ENCODE assay signal across 32 mouse cellular contexts in genomic region chr2:59545001-59545400, GRCm38 (mm10).
DNase-seq lines count a peak whose midpoint lies in the region; ATAC-seq lines count a peak whose summit lies in the region.
"Had no signal": no experiment of that assay in that cellular context is flagged by ENCODE, and none has a peak within 500 bp of the region (broad histone marks: within the 10 kb centered on the region; RNA-seq: fewer than 3 reads in every experiment).

No protein-coding gene starts in this region.

- WGBS in heart, embryonic 10.5 days, result 29% methylated on average over 7 of the region's 7 CpGs
- WGBS in lung, embryonic 16.5 days, result 23% methylated on average over 7 of the region's 7 CpGs

- H3K27ac ChIP-seq in heart, embryonic 10.5 days, result peak overlapping the region; percentile 76; the same call in 1 of the 2 replicates
- no peak overlapping the region for H3K27ac ChIP-seq in lung, embryonic 16.5 days (ENCODE audit: low read length)
- H3K27ac ChIP-seq: embryonic facial prominence, embryonic 12.5 days; forebrain, embryonic 13.5 days; gastrocnemius, adult 2 months; heart, embryonic 13.5 days; hindbrain, embryonic 13.5 days; limb, embryonic 15.5 days; liver, embryonic 14.5 days; lung, embryonic 15.5 days; midbrain, embryonic 15.5 days; neural tube, embryonic 13.5 days; stomach, embryonic 15.5 days had no signal

- no peak overlapping the region for H3K4me2 ChIP-seq in lung, embryonic 16.5 days (ENCODE audit: low read depth, low read length)
- H3K4me2 ChIP-seq: embryonic facial prominence, embryonic 12.5 days; forebrain, embryonic 13.5 days; hindbrain, embryonic 13.5 days; limb, embryonic 15.5 days; lung, embryonic 15.5 days; midbrain, embryonic 15.5 days; neural tube, embryonic 13.5 days; stomach, embryonic 15.5 days had no signal

- no peaks in the 10 kb centered on the region for H3K36me3 ChIP-seq in heart, embryonic 10.5 days
- no peaks in the 10 kb centered on the region for H3K36me3 ChIP-seq in lung, embryonic 16.5 days (ENCODE audit: control insufficient read depth, insufficient read depth, low read length)
- H3K36me3 ChIP-seq: embryonic facial prominence, embryonic 12.5 days; heart, embryonic 13.5 days; hindbrain, embryonic 13.5 days; limb, embryonic 15.5 days; lung, embryonic 15.5 days; midbrain, embryonic 15.5 days; neural tube, embryonic 13.5 days; stomach, embryonic 15.5 days had no signal

- no peak overlapping the region for H3K9ac ChIP-seq in lung, embryonic 16.5 days (ENCODE audit: low read length)
- H3K9ac ChIP-seq: embryonic facial prominence, embryonic 12.5 days; forebrain, embryonic 13.5 days; heart, embryonic 13.5 days; hindbrain, embryonic 13.5 days; limb, embryonic 15.5 days; liver, embryonic 14.5 days; lung, embryonic 15.5 days; midbrain, embryonic 15.5 days; neural tube, embryonic 13.5 days; stomach, embryonic 15.5 days had no signal

- H3K27me3 ChIP-seq in heart, embryonic 10.5 days (ENCODE audit: insufficient read depth, poor library complexity, severe bottlenecking), result no peaks in the 10 kb centered on the region
- H3K27me3 ChIP-seq in lung, embryonic 16.5 days (ENCODE audit: control insufficient read depth, insufficient read depth, low read depth, low read length), result no peaks in the 10 kb centered on the region
- H3K27me3 ChIP-seq: CH12.LX; embryonic facial prominence, embryonic 12.5 days; forebrain, embryonic 13.5 days; heart, embryonic 13.5 days; hindbrain, embryonic 13.5 days; limb, embryonic 15.5 days; lung, embryonic 15.5 days; stomach, embryonic 15.5 days had no signal

- peaks cover 19% of the 10 kb centered on the region for H3K4me1 ChIP-seq in heart, embryonic 10.5 days
- 0 out of 2 replicates have a peak, but pooled peaks cover 2% of the 10 kb centered on the region for H3K4me1 ChIP-seq in lung, embryonic 16.5 days (replicated peaks; ENCODE audit: control insufficient read depth, insufficient read depth, low read length)

- no peak overlapping the region for H3K4me3 ChIP-seq in heart, embryonic 10.5 days
- H3K4me3 ChIP-seq in lung, embryonic 16.5 days (ENCODE audit: low read length), result no peak overlapping the region
- H3K4me3 ChIP-seq: embryonic facial prominence, embryonic 12.5 days; erythroblast, embryonic 14.5 days; forebrain, embryonic 13.5 days; gastrocnemius, adult 2 months; heart, embryonic 13.5 days; hindbrain, embryonic 13.5 days; limb, embryonic 15.5 days; lung, embryonic 15.5 days; midbrain, embryonic 15.5 days; myocyte; neural tube, embryonic 13.5 days; stomach, embryonic 15.5 days had no signal

- H3K9me3 ChIP-seq in heart, embryonic 10.5 days, result no peaks in the 10 kb centered on the region
- H3K9me3 ChIP-seq in lung, embryonic 16.5 days (ENCODE audit: control insufficient read depth, low read length), result no peaks in the 10 kb centered on the region
- H3K9me3 ChIP-seq: embryonic facial prominence, embryonic 12.5 days; forebrain, embryonic 13.5 days; heart, embryonic 13.5 days; hindbrain, embryonic 13.5 days; limb, embryonic 15.5 days; lung, embryonic 15.5 days; midbrain, embryonic 15.5 days; neural tube, embryonic 13.5 days; stomach, embryonic 15.5 days had no signal

- no peak for DNase-seq in heart, embryonic 10.5 days (ENCODE audit: low spot score)
- no peak for DNase-seq in heart, postnatal 36 days
- DNase-seq in lung, postnatal 14 days, result no peak
- peak; percentile 59 for DNase-seq in embryo, embryonic 10.5 days (ENCODE audit: low spot score)
- peak; percentile 59 for DNase-seq in retina, embryonic 14.5 days (ENCODE audit: low spot score)
- DNase-seq in right cerebral cortex, postnatal 10 days (ENCODE audit: low spot score in 2 of 2), result no peak
- DNase-seq: adrenal gland, adult 8-10 months; B cell, adult 2 months; cerebellum, adult 2 months; cerebellum, postnatal 25 days; gastrocnemius, adult 2 months; heart, postnatal 14 days; kidney, adult 8-10 months; kidney, postnatal 36 days; layer of hippocampus, postnatal 36 days; right cerebral cortex, adult 18-20 months; thymus, postnatal 25 days had no signal

- intact Hi-C loops in heart, postnatal 36 days (cut with DNase I), result no loop called here

- ATAC-seq in lung, embryonic 16.5 days (ENCODE audit: low read depth), result peak; percentile 38; the same call in 1 of the 2 replicates
- ATAC-seq: forebrain, embryonic 13.5 days; inflammation-experienced regulatory T-cells, adult 6 months; midbrain, embryonic 15.5 days had no signal

Comparison
In these comparisons a context has a peak if more than half of its experiments do, and no peak if none do; other contexts are left out.
1. DNase-seq: peak in embryo, embryonic 10.5 days (single experiment) and retina, embryonic 14.5 days (single experiment); none in heart, embryonic 10.5 days (single experiment), heart, postnatal 36 days (0 of 2), lung, postnatal 14 days (single experiment) and right cerebral cortex, postnatal 10 days (0 of 2).